Mouse (Mus musculus): ENCODE measurements at regions not wholly inside any gene's neighbourhood (a gene's known extent, or its start where the extent isn't known, plus 50 kb on each side); places are given as distances from the start of the nearest gene placed in this dataset.

DNA sequence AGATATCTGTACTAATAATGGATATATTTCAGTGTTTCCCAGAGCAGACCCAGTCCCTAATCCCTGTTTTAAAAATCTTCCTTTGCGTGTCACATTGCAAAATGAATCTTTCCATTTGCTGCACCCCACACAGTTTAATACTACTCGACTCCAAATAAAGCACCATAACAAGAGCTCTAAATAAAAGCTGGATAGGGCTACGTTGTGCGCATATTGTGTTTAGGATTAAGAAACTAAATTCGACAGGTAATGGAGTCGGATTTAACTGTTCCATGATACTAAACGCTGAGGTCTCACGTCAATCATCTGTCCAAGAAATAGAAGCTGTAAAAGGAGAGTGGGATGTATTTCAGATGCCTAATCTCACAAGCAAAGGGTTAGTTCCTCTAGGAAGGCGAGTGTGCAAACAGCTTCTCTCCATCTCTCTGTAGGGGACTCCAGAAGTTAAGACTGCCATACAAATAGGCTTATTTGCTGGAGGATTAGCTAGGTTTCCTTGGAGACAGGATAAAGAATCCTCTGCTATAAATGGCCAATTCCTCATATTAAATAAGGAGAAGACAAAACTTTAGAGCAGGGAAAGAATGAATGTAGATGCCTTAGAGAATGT lies 544.6 kb downstream of the Olfm4 start:
- Histone ChIP-seq H3K4me1 (ENCODE audit: control insufficient read depth, insufficient read depth, low read length) (no peaks in the 10 kb centered on the region), H3K27ac (ENCODE audit: insufficient read depth, low read depth, low read length) (no peak overlapping the region), H3K4me3 (ENCODE audit: insufficient read depth, low read depth, low read length) (no peak overlapping the region)
- TF ChIP-seq POLR2A (IDR thresholded peaks at IDR 0.05; ENCODE audit: insufficient read depth, low read depth, low read length) (no peak), CTCF (IDR thresholded peaks at IDR 0.05; ENCODE audit: insufficient read depth, low read depth, low read length) (no peak)
- 35% methylated on average over 9 of the region's 9 CpGs for WGBS

- no peak overlapping the region for H3K27ac ChIP-seq (ENCODE audit: insufficient read depth, low read depth, low read length)
- H3K4me3 ChIP-seq (ENCODE audit: insufficient read depth, low read depth, low read length): no peak overlapping the region
- 30% methylated on average over 7 of the region's 7 CpGs for WGBS
- no peaks in the 10 kb centered on the region for H3K4me1 ChIP-seq (ENCODE audit: control insufficient read depth, insufficient read depth, low read length)
- TF ChIP-seq POLR2A (IDR thresholded peaks at IDR 0.05; ENCODE audit: insufficient read depth, low read depth, low read length): no peak
- no peak for TF ChIP-seq CTCF (IDR thresholded peaks at IDR 0.05; ENCODE audit: insufficient read depth, low read depth, low read length)
Observed at GRCm38 (mm10) chr14:80536044-80536745, 552.3 kb downstream of the Olfm4 start.

GRCm38 (mm10) chr14:80559950-80560349 lies 576.1 kb downstream of the Olfm4 start:
- no peaks in the 10 kb centered on the region for H3K4me1 ChIP-seq (ENCODE audit: control insufficient read depth, insufficient read depth, low read length)
- TF ChIP-seq POLR2A (IDR thresholded peaks at IDR 0.05; ENCODE audit: insufficient read depth, low read depth, low read length) (no peak), CTCF (IDR thresholded peaks at IDR 0.05; ENCODE audit: insufficient read depth, low read depth, low read length) (no peak)
- 55% methylated on average over 11 of the region's 11 CpGs for WGBS
- H3K4me3 ChIP-seq (ENCODE audit: insufficient read depth, low read depth, low read length): no peak overlapping the region
- no peak overlapping the region for H3K27ac ChIP-seq (ENCODE audit: insufficient read depth, low read depth, low read length)

Data from olfactory bulb, adult 2 months (tissue).